Mouse (Mus musculus) lung, embryonic 14.5 days (tissue): ENCODE measurements around the gene Slc16a7. TPM values are rescaled to one million over a fixed set of nuclear protein-coding genes. Genes with fewer than 3 reads are reported as not detected.

ENCODE experiments used
- ATAC-seq: fragments of 200-750 bp; cut with Nextera tagmentation; 2 replicates; pipeline ENCODE4 v1.8.0; 2017; ENCODE audit warnings: mild to moderate bottlenecking, moderate TSS enrichment, moderate library complexity; ENCODE audit not compliant: insufficient read depth
- DNase-seq: peaks from one replicate; pipeline ENCODE4 v3.0.0-alpha.2; 2015
- H3K27ac ChIP-seq: fragments of 300-500 bp; sonication (generic); 2 replicates; pipeline ENCODE4 v1.5.1; 2014; ENCODE audit warnings: low read depth, mild to moderate bottlenecking, moderate library complexity
- H3K27me3 ChIP-seq: fragments of 300-500 bp; sonication (generic); 2 replicates; pipeline ENCODE4 v1.6.1; 2014; ENCODE audit warnings: low read length, control low read depth; ENCODE audit not compliant: insufficient read depth
- H3K36me3 ChIP-seq: fragments of 300-500 bp; sonication (generic); 2 replicates; pipeline ENCODE4 v1.6.1; 2014; ENCODE audit warnings: control low read depth; ENCODE audit not compliant: insufficient read depth
- H3K4me1 ChIP-seq: fragments of 300-500 bp; sonication (generic); 2 replicates; pipeline ENCODE4 v1.6.1; 2014; ENCODE audit warnings: antibody characterized with exemption, control low read depth; ENCODE audit not compliant: insufficient read depth
- H3K4me2 ChIP-seq: fragments of 300-500 bp; sonication (generic); 2 replicates; pipeline ENCODE4 v1.6.1; 2014; ENCODE audit warnings: mild to moderate bottlenecking
- H3K4me3 ChIP-seq: fragments of 300-500 bp; sonication (generic); 2 replicates; pipeline ENCODE4 v1.5.1; 2014; ENCODE audit warnings: low read depth, low read length
- H3K9ac ChIP-seq: fragments of 300-500 bp; sonication (generic); 2 replicates; pipeline ENCODE4 v1.6.1; 2014
- H3K9me3 ChIP-seq: fragments of 300-500 bp; sonication (generic); 2 replicates; pipeline ENCODE4 v1.6.1; 2016; ENCODE audit warnings: low read depth, low read length, control low read depth
- CTCF ChIP-seq: IDR thresholded peaks from 2 replicates; pipeline ENCODE4 v1.5.1; 2016; ENCODE audit warnings: antibody characterized with exemption, low read depth
- WGBS: fragments of 180-500 bp; shearing (Covaris S2); extraction: QIAGEN DNeasy Blood & Tissue Kit; methylation state at CpG from one replicate; pipeline ENCODE4 v1.1.7; 2014; 5-methylcytosine and 5-hydroxymethylcytosine counted together
- polyA plus RNA-seq: library from polyadenylated mRNA; unstranded; fragments of >200 nt; fragmentation: Nextera tagmentation; extraction: Ambion mirVana; gene quantifications from 2 replicates; pipeline ENCODE4 v1.2.1, GENCODE M21; 2014

Gene Slc16a7
- polyA plus RNA-seq = 5.4 and 7.1 TPM in 2 replicates

DNA sequence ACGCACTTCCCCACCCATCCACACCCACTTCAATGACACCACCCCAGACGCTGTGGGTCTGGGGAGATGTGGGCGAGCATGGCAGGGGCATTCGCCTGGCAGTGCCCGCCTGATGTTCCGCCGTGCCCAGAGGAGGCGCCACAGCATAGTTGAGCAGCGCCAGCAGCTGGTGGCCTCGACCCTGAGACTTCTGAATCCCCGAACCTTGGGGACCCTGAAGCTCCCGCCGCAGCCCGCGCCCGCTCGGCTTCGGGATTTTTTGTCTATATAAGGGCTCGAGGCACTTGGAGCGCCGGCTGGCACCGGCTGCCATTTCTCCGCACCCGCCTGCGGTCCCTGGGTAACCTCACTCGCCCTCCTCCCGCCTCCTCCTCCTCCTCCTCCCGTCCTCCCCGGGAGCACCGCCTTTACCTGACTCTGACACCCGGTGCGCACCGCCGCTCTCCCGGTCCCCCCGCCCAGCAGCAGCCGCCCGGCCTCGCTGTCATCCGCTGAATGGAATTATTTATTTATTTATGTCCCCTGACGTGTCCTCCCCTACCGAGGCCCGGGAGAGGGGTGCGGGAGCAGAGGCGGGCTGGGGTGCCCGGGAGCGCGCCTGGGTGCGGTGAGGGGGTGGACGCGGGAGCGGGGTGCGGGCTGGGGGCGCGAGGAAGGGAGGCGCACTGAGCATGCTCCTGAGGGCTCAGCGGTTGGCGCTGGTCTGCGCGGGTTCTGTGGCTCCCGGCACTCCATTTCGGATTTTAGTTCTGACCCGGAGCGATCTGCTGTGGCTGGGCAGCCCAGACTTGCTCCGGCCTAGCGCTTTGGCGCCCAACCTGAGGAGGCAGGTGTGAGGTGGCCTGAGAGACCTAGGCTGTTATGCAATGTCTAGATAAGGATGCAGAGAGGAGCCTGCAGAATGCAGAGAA lies at the start of gene Slc16a7:
Slc16a7 (minus strand) TSS at position 590 of the 911 bp plus-strand sequence.
- Histone ChIP-seq H3K27ac (peak within 1 kb of the TSS; percentile 42), H3K4me2 (peak within 1 kb of the TSS; percentile 85), H3K4me1 (no peaks in the 10 kb centered on the region), H3K36me3 (no peaks in the 10 kb centered on the region), H3K9me3 (no peaks in the 10 kb centered on the region), H3K4me3 (peak within 1 kb of the TSS; percentile 66), H3K27me3 (no peaks in the 10 kb centered on the region), H3K9ac (peak within 1 kb of the TSS; percentile 65)
- peak; percentile 50 for TF ChIP-seq CTCF
- under 1% methylated on average over 66 of the region's 67 CpGs for WGBS
- ATAC-seq (peak; percentile 97), DNase-seq (peak; percentile 88)

DNA sequence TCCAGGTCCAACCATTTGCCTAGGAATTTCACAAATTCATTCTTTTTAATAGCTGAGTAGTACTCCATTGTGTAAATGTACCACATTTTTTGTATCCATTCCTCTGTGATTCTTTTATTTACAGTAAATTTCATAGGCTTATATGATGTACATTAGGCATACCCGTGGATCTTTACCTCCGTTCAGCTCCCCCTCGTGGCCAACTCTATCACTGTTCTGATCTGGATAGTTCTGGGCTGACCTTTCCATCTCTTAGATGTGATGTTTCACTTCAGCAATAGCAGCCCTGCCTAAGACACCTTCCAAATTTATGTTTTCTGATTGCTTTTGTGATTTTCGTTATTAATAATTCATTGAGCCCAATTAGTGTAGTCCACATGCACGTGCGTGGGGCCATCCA lies 29.5 kb upstream of the Slc16a7 start:
- no peak for TF ChIP-seq CTCF
- Histone ChIP-seq H3K4me1 (no peaks in the 10 kb centered on the region), H3K4me3 (no peak overlapping the region), H3K9me3 (no peaks in the 10 kb centered on the region), H3K4me2 (no peak overlapping the region), H3K27me3 (no peaks in the 10 kb centered on the region), H3K36me3 (no peaks in the 10 kb centered on the region), H3K9ac (no peak overlapping the region), H3K27ac (no peak overlapping the region)
- peak; percentile 5 for DNase-seq
- WGBS = 67% methylated on average over 6 of the region's 6 CpGs
- no peak for ATAC-seq

DNA sequence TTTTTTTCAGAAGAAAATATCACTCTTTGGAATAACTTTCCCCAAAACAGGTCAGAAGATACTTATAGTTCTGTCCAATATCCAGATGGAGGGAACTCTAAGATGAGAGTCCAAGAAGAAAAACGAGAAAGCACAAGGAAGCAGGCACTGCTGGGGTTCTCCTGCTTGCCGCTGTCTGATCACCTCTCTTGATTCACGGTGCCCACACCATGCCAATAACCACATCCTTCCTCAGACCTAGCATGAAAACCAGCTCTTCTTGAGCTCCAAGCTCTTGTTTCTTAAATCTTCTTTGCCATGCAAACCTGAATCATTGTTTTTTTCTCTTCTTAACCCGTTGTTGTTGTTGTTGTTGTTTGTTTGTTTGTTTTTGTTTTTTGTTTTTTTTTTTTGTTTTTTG lies 10.5 kb upstream of the Slc16a7 start:
- ATAC-seq = no peak
- H3K4me1 ChIP-seq = no peaks in the 10 kb centered on the region
- no peaks in the 10 kb centered on the region for H3K9me3 ChIP-seq
- no peak overlapping the region for H3K27ac ChIP-seq
- H3K27me3 ChIP-seq = no peaks in the 10 kb centered on the region
- H3K36me3 ChIP-seq = no peaks in the 10 kb centered on the region
- no peak overlapping the region for H3K4me3 ChIP-seq
- H3K4me2 ChIP-seq = no peak overlapping the region
- DNase-seq = no peak
- H3K9ac ChIP-seq = no peak overlapping the region
- 83% methylated on average over 4 of the region's 4 CpGs for WGBS
- TF ChIP-seq CTCF = no peak

DNA sequence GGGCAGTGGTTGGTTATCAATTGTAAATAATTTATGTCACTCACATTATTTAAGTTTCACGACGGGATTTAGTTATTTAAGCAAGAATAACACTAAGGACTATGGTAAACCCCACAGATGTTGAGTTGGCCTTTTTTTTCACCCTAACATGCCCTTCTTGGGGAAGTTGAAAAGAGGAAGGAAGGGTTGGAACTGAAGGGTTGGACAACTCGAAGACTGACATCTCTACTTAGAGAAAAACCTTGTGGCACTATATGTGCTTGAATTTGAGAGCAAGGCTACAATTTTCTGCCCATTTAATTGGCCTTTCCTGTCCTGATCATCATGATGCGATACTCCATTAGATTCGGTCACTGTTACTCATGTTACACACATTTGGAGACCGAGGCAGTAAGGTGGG lies 746 bp upstream of the Slc16a7 start:
- Histone ChIP-seq H3K4me3 (peak overlapping the region; percentile 66), H3K4me1 (no peaks in the 10 kb centered on the region), H3K27me3 (no peaks in the 10 kb centered on the region), H3K9me3 (no peaks in the 10 kb centered on the region), H3K9ac (peak overlapping the region; percentile 65; the same call in 1 of the 2 replicates), H3K36me3 (no peaks in the 10 kb centered on the region), H3K4me2 (peak overlapping the region; percentile 85), H3K27ac (no peak overlapping the region)
- no peak for ATAC-seq
- no peak for DNase-seq
- TF ChIP-seq CTCF = no peak
- WGBS = 66% methylated on average over 6 of the region's 6 CpGs

DNA sequence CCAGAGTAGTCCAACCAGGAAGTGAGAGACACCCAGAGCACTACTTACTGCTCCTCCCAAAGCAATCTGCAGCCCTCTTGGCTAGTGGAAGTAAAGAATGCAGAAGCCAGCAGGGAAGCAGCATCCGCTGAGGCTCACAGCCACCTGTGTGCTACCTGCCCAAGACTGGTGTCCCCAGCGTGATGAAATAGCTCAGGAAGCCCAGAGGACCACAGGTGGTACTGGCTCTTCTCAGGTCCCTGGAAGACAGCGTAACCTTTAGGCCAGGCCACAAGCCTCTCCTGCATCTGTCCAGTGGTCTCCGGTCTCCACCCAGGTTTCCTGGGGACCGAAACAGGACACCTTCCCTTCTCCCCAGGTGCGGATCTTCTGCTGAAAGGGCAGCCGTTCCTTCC lies 787 bp downstream of the Slc16a7 start:
- Histone ChIP-seq H3K4me1 (no peaks in the 10 kb centered on the region), H3K27me3 (no peaks in the 10 kb centered on the region), H3K9ac (peak overlapping the region; percentile 65), H3K4me2 (peak overlapping the region; percentile 85), H3K9me3 (no peaks in the 10 kb centered on the region), H3K27ac (peak overlapping the region; percentile 42; the same call in 1 of the 2 replicates), H3K36me3 (no peaks in the 10 kb centered on the region), H3K4me3 (peak overlapping the region; percentile 66)
- ATAC-seq (peak; percentile 29; the same call in 1 of the 2 replicates), DNase-seq (no peak)
- TF ChIP-seq CTCF = no peak
- WGBS = 19% methylated on average over 7 of the region's 7 CpGs

DNA sequence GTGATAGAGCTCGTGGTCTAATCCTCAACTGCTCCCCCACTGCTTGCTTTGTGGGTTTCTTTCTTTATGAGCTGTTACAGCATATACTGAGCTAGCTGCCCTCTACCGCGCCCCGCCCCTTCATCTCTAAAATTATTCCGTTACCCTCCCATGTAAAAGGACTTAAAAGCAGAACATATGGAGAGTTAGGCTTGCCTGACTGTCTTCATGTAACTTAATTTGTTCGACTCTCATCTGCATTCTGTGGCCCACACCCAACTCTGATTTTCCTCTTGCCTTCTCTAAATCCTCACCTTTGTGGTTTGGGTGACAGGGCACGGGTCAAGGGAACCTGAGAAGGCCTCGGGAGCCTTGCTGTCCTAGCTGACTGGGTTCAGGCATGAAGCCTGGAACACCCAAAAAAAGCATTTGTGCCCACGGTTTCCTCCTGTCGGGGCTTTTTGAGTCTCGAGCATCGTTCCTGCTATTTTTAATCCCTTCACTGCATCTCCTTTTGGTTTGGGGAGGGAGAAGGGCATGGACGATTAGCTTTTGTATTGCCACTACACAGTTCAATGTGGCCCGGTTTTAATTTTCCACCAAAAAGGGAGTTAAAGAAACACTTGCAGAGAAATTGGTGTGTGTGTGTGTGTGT lies 1.4 kb downstream of the Slc16a7 start:
- 37% methylated on average over 14 of the region's 14 CpGs for WGBS
- no peak overlapping the region for H3K4me3 ChIP-seq
- no peak for TF ChIP-seq CTCF
- H3K4me2 ChIP-seq = peak overlapping the region; percentile 85; the same call in 1 of the 2 replicates
- no peak for ATAC-seq
- H3K4me1 ChIP-seq = no peaks in the 10 kb centered on the region
- no peaks in the 10 kb centered on the region for H3K36me3 ChIP-seq
- H3K9me3 ChIP-seq = no peaks in the 10 kb centered on the region
- H3K27me3 ChIP-seq = no peaks in the 10 kb centered on the region
- H3K27ac ChIP-seq = no peak overlapping the region
- DNase-seq = no peak
- H3K9ac ChIP-seq = no peak overlapping the region

DNA sequence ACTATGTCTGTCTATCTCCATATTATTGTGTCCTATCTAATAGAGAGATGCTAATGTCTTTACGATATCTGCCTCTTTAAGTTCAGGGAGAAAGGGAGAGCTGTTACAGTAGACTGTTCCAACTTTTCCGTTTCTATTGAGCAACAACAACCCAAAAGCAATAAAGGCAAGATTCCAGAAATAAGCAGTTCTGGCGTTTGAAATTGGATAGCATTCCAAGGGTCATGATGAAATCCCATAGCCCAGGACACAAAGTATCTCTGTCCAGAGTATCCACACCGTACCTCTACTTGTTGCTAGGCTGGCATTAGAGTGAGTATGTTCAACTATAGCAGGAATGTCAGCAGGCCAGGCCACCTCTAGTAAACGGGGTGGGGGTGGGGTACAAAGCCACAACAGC lies 13.7 kb downstream of the Slc16a7 start:
- Histone ChIP-seq H3K36me3 (no peaks in the 10 kb centered on the region), H3K4me2 (no peak overlapping the region), H3K4me1 (no peaks in the 10 kb centered on the region), H3K4me3 (no peak overlapping the region), H3K9me3 (no peaks in the 10 kb centered on the region), H3K27me3 (no peaks in the 10 kb centered on the region), H3K9ac (no peak overlapping the region), H3K27ac (no peak overlapping the region)
- no peak for TF ChIP-seq CTCF
- DNase-seq (no peak), ATAC-seq (no peak)
- WGBS = 68% methylated on average over 5 of the region's 5 CpGs
